Mouse (Mus musculus): ENCODE measurements around the gene Pyroxd1.

The Pyroxd1 gene

GRCm38 (mm10) chr6:142378576-142379330, 33.3 kb downstream of the Pyroxd1 start:
- WGBS = 95% methylated on average over 8 of the region's 8 CpGs

GRCm38 (mm10) chr6:142379961-142380360, 34.5 kb downstream of the Pyroxd1 start:
- 71% methylated on average over 6 of the region's 6 CpGs for WGBS

GRCm38 (mm10) chr6:142381615-142382014, 36.2 kb downstream of the Pyroxd1 start:
- WGBS = 96% methylated on average over 7 of the region's 7 CpGs

- 92% methylated on average over 9 of the region's 9 CpGs for WGBS
These were observed 39.1 kb downstream of the Pyroxd1 start for GRCm38 (mm10) chr6:142384521-142384920.

GRCm38 (mm10) chr6:142386285-142387010, 41.0 kb downstream of the Pyroxd1 start:
- WGBS = 4% methylated on average over 31 of the region's 31 CpGs

GRCm38 (mm10) chr6:142387011-142387754, 41.7 kb downstream of the Pyroxd1 start, which contains the start of the genes Recql and Golt1b:
Recql (minus strand) TSS chr6:142387087.
Golt1b (plus strand) TSS chr6:142387221.
- WGBS = under 1% methylated on average over 86 of the region's 87 CpGs

GRCm38 (mm10) chr6:142387755-142388271, 42.4 kb downstream of the Pyroxd1 start:
- WGBS = 7% methylated on average over 8 of the region's 8 CpGs

- WGBS = 51% methylated on average over 2 of the region's 2 CpGs
These were observed 43.6 kb downstream of the Pyroxd1 start for GRCm38 (mm10) chr6:142389101-142389500.

- WGBS = 90% methylated on average over 5 of the region's 5 CpGs
These were observed 46.9 kb downstream of the Pyroxd1 start for GRCm38 (mm10) chr6:142392312-142392711.

GRCm38 (mm10) chr6:142394669-142395068, 49.2 kb downstream of the Pyroxd1 start:
- 51% methylated on average over 5 of the region's 5 CpGs for WGBS

GRCm38 (mm10) chr6:142395756-142396155, 50.3 kb downstream of the Pyroxd1 start:
- 67% methylated on average over 6 of the region's 6 CpGs for WGBS

GRCm38 (mm10) chr6:142411140-142411539, 65.7 kb downstream of the Pyroxd1 start:
- 57% methylated on average over 1 of the region's 1 CpGs for WGBS
